Mouse (Mus musculus) cerebellum, postnatal 14 days (tissue): ENCODE measurements around the gene Crp.

Experiments used
- DNase-seq, 2 experiments: peaks; one replicate each; pipeline ENCODE4 v3.0.0; 2021; ENCODE audit warnings: mixed read lengths in 2 of 2

Gene Crp

DNA sequence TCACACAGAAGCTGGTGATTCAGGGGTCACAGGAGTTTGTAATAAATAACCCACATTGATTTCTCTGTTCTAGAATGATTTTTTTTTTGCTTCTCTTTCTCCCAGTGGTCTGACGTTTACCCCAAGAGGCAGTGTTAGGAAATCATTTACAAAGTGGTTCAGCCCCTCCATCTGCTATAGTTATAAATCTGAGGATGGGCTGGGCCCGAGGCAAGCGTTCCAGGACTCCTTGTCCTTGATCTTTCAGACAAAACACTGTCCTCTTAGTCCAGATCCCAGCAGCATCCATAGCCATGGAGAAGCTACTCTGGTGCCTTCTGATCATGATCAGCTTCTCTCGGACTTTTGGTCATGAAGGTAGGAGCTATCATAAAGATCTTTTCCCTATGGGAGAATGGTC, at the start of gene Crp:
TSS of gene Crp (plus strand) at position 212 of the 400 bp plus-strand sequence.
- no peak for DNase-seq

DNA sequence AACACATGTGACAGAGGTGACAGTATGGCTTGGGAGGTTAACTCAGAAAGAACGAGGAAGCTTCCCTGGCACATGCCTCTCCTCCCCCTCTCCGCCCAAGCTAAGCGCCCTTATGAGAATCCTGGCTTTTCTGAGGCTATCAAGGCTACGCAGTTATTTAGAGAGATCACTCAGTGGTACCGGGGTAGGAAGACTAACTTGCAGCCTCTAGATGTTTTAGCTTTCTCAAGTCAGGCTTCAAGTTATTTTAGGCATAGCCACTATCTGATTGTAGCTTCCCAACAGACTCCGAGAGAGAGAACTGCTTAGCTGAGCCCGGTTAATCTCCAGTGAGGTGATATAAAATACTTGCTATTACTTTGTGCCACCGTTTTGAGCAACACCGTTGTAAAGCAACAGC, 48.5 kb upstream of the Crp start:
- no peak for DNase-seq

DNA sequence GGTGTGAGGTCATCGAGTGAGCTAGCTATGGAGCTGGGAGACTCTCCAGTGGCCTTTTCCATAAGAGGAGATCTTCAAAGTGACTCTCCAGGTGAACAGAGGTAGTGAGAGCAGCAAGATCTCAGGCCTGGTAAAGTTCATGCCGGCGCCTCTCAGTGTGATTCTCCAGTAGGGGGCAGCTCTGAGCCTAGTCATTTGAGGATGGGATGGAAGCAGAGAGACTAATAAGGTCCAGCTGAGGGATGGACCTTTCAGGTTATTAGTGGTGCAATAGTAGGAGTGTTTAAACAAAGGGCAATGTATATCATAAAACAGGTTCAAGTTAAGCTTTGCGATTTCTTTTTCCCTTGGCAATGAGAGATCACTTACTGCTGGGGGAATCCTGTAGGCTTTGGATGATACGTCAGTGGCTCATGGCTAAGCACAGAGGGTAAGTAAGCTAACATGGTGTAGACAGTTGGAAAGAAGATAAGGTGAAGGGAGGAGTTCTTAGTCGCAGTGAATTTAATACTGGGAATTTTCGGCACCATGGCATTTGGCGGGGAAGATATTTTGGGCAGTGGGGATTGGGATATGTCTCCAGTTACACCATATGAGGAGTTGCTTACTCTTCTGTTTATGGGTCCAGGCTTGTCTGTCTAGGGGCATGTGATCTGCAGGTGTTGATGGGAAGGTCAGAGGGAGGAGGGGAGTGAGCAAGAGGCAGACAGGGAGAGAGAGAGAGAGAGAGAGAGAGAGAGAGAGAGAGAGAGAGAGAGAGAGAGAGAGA, 47.2 kb upstream of the Crp start:
- peak; percentile 51 to 68 for DNase-seq

DNA sequence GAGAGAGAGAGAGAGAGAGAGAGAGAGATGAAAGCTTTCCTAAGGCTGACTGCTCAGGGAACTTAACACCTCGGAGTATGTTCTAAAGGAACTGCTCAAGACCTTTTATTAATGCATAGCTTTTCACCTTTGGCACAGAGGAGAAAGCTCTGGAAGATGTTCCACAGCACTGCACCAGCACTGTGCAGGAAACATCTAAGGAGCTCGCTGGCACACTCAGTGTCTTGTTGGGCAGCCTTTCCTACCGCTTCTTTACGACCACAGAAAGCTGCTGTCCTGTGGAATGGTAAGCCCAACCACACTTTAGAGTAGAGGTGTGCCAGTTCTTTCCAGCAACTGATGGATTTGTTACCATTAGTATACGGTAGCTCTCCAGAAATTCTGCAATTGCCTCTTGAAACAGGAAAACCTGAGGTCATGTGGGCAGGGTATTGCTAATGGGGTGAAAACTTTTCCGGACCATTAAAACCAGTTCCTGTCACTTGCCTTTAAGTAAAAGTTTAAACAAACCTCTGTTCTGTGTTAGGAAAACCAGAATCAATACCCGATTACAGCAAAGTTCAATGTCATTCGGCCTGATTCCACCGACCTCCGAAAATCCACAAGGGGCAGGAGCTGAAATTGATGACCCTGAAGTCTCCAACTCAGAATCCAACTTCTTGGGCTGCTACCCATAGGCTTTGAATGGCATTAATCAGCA, 46.4 kb upstream of the Crp start:
- DNase-seq, result no peak

DNA sequence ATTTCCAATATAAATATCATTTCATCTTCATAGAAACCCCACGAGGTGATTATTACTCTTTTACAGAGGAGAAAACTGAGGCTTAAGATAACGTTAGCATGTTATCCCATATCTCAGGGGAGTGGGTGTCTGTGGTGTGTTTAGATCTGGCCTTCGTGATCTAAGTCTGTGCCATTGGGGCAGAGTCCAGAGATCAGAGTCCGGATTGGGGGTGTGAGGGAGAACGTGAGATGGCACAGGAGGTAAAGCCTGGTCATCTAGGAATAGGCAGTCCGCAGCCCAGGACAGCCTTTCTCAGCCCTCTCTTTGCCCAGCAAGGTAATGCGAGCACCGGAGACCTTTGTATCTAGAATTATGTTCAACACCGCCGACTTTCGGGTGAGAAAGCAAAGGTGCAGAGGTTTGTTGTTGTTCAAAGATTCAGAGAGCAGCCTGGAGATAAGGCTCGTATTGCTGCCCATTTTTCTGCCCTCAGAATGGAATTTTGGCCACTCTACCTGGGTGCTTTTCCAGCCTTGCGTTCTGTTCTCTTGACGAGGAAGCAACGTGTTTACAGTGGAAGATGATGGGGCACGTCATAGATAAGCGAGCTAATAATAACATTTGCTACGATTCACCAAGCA, 45.7 kb upstream of the Crp start:
- DNase-seq, result no peak

DNA sequence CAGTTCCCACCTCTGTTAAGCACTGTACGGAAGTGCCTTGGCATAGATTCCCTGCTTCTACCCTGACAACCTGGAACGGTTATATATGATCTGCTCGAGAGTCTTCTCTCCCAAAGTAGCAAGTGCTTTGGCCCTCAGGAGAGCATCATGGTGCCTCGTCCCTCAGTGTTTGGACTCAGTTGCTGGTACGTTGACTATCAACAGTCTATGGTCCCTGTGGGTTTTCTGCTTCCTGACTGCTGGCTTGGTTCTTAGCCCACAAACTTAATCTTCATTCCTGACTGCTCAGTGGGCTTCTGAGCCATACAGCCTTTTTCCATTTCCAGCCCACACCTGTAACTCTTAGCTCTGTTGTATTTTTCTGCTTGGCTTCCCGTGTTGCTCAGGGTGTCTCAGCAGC, 44.0 kb upstream of the Crp start:
- DNase-seq, result no peak

DNA sequence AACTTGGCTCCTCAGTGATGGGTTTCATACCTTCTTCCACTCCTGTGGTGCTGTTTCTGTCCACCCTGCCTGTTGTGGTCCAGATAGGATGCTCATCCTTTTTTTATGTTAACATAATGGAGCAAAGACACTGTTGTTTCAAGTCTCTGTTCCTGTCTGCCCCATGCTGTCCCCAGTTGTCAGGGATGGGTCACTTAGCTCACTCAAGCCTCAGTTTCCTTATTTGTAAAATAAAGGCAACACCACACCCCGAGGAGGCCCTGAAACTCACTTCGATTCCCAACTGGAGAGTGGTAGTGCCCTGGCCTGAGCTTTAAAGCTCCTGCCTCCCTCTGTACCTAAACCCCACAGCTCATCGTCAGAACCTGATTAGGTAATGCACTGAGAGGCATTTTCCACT, 40.6 kb upstream of the Crp start:
- no peak for DNase-seq

DNA sequence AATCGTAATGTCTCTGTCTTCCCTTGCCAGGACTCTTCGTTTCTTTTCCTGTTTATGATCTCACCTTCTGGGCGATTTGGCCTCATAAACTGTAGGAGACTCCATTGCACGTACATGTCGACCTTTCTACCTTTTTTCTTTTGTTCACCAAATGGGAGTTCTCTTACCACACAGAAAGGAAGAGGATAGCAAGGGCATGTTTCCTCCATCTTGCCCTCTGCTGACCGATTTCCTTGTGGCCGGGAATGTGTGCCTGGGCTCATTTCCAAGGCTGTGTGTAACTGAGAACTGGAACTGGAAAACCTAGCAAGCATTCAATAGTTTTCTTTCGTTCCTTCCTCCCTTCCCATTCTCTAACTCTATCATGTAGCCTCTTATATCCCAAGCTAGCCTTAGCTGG, 38.2 kb upstream of the Crp start:
- DNase-seq, result no peak

DNA sequence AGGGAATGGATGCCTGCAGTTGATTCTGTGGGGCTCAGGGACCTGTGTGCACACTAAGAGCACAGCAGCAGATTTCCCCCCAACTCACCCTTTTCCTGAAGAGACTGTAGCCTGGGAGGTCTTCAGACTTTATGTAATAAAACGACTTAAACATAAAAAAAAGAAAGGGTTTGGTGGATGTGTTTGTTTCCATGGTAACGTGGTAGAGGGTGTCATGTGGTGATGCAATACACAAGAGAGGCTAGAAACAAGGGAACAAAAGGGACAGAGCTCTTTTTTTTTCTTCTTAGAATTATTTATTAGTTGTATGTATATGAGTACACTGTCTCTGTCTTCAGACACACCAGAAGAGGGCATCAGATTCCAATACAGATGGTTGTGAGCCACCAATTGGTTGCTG, 32.4 kb upstream of the Crp start:
- DNase-seq, result no peak

DNA sequence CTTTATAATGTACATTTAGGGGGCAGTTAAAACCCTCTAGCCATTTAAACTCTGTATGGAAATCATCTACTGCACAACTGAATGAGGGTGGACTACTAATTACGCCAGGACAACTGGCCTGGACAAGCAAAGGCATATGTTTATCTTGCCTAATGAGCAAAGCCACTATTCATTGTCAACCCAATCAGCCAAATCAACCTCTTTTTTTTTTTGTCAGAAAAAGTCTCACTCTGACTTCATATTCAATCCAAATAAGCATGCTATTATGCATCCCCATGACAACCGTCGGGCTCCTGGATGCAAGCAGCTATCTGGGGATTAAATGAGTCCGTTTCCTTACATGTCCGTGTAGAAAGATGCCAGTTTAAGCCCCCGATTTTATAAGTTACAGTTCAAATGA, 30.3 kb upstream of the Crp start:
- no peak for DNase-seq

DNA sequence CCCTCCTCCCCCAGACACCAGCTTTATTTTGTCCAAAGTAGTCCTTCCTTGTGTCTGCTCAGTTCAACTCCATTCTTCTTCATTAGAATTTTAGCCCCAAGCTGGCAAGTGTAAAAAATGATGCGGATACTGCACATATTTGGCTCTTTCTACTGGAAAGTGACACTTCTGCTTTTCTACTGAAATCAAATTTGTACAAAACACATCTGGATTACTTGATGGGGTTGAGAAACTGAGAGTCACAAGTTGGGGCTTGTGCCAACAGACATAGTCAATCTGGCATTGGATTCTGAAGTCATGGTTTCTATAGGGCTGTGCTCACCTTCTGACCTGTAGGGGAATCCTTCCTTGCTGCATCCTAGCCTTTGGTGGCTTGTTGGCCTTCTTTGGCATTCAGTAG, 27.1 kb upstream of the Crp start:
- DNase-seq, result no peak

DNA sequence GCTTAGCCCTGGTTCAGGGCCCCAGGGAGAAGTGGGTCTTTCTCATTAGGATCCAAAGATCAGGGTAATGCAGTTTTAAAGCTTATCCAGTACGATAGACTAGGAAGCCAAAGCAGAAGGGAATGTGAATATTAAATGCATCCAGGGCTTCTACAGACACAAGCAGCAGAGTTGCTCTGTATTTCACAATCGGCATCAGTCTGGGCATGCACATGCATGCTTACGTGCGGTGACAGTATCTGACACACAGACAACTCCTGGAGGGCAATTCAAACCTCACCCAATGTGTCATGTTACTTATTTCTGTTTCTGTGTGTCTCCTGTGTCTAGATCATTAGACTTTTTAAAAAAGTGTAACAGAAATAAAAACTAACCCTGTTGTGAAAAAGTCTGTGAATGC, 17.1 kb upstream of the Crp start:
- DNase-seq, result no peak

DNA sequence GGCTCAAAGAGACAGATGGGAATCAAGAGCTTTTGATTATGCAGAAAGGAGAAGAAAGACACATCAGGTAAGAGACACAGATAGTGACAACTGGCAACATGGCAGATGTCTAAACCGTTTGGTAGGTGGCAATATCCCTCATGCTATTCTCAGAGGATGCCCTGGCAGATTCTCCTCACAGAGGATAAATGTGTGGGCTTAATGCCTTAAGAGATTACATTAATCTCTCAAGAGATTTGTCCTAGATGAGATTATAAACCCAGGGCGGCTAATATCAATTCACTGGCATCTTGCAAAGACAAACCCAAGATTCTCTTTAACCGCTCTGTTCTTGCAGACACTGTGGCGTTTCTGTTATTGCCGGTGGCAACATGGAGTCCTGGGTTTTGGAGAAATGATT, 14.3 kb upstream of the Crp start:
- DNase-seq, result no peak

DNA sequence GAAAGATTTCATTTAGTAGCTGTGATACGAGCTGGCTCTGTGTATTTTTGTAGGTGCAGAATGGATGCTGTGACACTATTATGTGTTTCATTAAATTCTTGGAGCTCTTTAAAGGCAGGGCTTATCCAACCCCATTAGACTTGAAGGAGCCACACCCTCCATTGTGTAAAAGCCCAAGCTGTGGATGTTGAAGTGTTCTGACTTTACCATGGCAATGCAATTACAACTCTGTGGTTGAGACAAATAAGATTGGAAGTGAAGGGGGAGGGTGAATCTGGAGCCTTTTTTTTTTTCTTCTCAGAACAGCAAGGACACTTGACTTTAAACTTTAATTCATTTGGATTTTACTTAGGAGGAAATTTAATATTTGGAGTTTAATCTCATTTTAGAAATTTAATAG, 13.9 kb upstream of the Crp start:
- DNase-seq, result no peak

DNA sequence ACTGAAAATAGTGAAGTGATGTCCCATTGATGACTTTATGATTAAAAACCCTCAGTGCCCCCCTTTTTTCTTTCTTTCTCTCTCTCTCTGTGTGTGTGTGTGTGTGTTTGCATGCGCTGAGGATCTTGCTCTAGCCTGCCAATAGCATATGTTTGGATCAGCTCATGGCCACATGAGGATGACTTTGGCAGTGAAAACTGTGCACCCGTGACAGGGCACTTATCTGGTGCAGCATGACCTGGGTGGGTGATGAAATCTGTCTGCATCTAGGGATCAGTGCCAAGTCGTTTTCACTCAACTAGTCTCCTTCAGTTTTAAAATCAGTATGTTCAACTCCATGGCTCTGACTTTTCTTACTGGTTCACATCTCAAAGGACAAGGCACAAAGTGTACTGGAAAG, 12.7 kb upstream of the Crp start:
- DNase-seq, result peak; percentile 17 to 47

DNA sequence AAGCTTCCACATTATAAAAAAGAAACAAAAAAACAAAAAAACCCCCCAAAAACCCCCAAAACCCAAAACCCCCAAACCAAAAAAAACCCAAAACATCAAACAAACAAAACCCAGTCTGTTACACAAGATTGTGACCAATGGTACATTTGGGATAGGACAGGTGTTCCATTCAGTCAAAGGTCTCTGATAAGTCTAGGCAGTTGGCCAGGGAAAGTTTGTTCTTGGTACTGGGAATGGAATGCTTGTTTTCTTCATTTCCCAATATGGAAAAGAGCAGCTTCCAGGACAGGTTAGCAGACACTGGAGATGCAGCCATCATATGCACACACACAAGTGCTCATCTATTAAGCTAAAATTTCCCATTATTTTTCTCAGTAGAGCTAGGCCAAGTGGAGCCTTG, 433 bp upstream of the Crp start:
- no peak for DNase-seq

DNA sequence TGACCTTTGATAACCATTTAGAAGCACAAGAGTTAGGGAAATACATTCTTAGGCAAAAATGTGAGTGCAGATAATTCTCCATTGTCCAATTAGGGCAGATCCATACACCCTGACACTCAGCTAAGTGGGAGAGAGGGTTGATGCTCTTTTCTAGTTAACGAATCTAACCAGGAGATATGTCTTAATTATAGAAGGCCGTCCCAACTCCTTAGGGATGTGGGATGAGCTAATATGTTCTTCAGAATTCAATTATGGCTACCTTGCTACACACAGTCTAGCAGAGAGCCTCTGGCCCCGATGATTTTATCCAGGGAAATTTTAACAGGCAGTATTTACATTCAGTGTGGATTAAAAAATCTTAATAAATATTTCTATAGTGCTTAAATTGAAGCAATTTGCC, 3.0 kb downstream of the Crp start:
- DNase-seq, result no peak

DNA sequence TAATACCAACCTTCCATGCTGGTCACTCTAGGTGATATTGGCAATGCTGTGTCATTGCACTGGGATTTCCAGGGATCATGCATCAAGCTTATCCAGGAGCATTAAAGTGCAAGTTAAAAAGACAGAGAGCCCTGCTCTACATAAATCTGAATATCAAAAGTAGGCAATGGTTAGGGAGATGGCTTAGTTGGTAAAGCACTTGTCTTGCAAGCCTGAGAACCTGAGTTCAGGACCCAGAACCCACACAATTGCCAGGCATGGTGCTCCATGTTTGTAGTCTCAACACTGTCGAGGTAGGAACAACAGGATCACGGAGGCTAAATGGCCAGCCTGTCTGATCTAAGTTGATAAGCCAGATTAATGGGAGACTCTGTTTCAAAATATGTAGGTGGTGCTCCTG, 3.5 kb downstream of the Crp start:
- DNase-seq, result no peak

DNA sequence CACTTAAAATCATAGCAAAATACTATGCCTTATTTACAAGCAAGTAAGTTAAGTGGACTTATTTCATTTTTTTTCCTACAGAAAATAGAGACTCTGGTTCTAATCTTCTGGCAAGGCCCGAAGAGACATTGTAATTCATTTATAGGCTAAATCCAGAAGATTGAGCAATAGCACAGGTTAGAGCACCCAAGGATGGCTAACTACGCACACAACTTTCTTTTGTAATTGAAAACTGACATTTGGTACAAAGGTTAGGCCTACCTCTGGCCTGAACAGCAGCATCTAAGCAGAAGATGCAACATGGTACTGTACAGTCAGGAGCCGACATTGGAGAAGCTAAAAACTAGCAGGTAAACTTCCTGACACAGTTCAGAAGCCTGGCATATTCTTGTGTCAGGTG, 4.0 kb downstream of the Crp start:
- no peak for DNase-seq

DNA sequence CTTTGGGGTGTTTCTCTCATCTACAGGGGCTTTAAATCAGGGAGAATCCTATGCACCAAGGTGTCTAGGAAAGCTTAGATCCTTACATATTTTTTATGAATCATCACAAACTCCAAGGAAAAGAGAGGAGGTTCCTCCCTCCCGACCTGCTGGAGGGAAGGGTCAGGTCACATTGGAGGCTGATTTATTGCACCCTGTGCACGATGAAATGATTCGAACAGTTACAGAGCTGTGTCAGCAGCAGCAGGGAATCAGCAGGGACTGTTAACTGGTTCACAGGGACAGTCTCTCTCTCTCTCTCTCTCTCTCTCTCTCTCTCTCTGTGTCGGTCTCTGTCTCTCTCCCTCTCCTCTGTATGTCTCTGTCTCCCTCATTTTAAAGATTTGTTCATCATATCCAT, 6.9 kb downstream of the Crp start:
- DNase-seq, result no peak

DNA sequence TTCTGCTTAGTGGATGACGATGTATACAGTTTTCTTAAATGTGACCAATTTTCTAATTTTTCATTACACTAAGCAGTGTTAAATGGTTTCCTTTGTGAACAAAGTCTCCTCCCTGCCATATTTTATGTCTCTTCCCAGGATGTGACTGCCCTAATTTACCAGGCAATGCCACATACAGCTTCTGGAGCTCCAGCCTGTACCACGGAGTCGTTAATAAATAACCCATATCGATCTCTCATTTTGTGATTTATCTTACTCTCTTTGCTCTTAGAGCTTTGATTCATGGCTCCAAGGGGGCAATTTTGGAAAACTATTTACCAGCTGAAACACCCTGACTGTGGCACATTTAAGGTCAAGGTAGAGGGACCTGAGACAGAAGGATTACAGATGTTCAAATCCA, 8.4 kb downstream of the Crp start:
- no peak for DNase-seq

DNA sequence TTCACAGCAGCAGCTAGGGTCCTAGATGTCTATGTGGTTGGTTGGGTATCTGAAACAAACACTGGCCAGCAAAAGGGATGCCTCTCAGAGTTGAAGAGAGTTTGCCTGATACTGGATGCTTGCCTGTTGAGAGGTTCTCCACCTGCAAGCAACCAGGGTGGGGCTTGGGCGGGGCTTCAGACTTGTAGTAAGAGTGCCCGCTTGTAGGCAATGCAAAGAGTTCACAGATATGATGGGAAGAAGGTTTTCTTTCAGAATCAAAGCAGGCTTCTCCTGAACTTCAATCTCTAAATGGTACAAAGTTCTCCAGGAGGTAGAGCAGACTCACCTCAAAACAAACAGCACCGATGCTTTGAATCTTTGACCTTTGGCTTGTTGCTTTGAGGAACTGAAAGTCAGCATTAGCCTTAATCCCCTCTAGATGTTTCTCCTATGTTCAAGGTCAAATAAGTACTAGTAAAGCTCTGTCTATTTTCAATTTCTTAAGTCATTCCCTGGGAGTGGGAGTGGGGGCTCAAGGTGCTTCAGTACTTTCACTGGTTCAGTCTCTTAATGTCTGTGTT, 12.0 kb downstream of the Crp start:
- DNase-seq, result no peak

DNA sequence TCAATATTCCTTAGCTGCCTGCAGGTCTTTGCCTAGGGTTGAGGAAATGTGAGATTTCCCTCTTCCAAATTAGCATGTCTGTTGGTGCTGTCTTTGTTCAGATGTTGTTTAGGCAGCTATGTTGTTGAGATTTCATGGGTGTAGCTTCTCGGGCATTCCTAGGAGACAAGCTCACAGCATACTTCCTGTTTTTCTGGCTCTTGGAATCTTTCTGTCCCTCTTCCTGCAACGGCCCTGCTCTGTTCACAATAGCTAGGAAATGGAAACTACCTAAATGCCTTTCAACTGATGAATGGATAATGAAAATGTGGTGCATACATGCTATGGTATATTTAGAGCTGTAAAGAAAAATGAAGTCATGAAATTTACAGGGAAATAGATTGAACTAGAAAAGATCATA, 13.5 kb downstream of the Crp start:
- no peak for DNase-seq

DNA sequence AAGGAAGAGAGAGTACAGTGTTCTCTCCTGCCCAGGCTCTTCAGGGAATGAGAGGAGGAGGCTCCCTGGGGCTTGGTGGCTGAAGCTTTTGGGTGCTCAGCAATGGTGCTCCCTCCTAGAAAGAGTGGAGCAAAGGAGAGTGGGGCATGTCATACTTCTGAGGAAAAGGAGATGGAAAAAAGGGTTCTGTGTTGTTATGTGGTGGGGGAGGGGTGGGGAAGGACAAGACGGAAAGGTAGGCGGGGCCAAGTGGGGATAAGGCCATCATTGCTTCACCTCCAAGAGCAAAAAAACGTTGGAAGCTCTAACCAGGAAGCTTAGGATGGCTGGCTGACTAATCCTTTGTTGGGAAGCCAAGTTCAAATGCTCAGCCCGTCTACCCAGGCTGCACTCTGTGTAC, 14.1 kb downstream of the Crp start:
- DNase-seq, result no peak
